Mouse (Mus musculus): ENCODE measurements around the gene Ttll7. TPM values are rescaled to one million over a fixed set of nuclear protein-coding genes. Genes with fewer than 3 reads are reported as not detected.
A peak's percentile ranks its signal among the peaks of the same experiment; 100 is the strongest.

The Ttll7 gene
- polyA plus RNA-seq, 1 experiment from 2014 or later = 0.51 TPM

DNA sequence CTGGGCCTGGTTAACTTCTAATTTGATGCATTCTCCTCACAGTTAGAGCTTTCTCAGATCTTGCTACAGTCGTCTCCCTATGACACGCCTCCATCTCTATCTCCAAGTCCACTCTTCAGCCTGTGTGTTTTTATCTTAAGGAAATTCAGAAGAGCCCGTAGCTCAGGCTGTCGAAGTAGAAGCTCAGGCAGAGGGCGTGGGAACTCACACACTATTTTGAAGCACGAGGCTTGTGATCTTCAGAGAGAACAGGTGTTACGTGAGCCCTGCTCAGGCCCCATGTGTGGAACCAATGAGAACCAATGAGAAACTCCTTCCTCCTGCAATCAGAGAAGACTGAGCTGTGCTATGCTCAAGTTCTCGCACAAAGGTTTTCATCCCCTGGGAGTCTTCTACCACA, 65.7 kb downstream of the Ttll7 start:
- no peaks in the 10 kb centered on the region for H3K36me3 ChIP-seq
- no peak overlapping the region for H3K27ac ChIP-seq
- H3K4me1 ChIP-seq = no peaks in the 10 kb centered on the region
- no peaks in the 10 kb centered on the region for H3K27me3 ChIP-seq (replicated peaks)
- ATAC-seq = no peak
- WGBS (ENCODE audit: insufficient replicate concordance) = 44% methylated on average over 8 of the region's 8 CpGs
- no peaks in the 10 kb centered on the region for H3K9me3 ChIP-seq (replicated peaks)
- H3K4me3 ChIP-seq = no peak overlapping the region
- H3K4me2 ChIP-seq = no peak overlapping the region
- no peak overlapping the region for H3K9ac ChIP-seq

DNA sequence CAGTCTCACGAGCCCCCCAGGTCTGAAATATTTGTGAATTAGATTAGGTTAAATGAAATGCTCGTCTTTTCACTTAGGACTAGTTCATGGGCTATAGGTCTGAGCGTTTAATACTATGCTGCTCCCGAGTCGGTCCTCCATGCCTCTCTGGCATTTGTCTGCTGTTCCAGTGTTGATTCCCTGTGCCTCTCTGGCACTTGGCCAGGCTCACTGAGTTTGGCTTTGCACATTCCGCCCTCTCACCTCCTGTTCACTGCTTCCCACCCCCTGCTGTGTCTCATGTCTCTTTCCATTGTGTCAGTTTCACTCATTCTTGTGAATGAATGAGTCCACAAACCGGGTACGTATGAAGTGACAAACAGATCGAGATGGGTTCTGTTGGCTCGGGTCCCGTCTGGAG, 66.2 kb downstream of the Ttll7 start:
- Histone ChIP-seq H3K9me3 (replicated peaks) (no peaks in the 10 kb centered on the region), H3K4me3 (no peak overlapping the region), H3K27ac (no peak overlapping the region), H3K27me3 (replicated peaks) (no peaks in the 10 kb centered on the region), H3K4me1 (no peaks in the 10 kb centered on the region), H3K4me2 (no peak overlapping the region), H3K36me3 (no peaks in the 10 kb centered on the region), H3K9ac (no peak overlapping the region)
- 71% methylated on average over 11 of the region's 11 CpGs for WGBS (ENCODE audit: insufficient replicate concordance)
- no peak for ATAC-seq

DNA sequence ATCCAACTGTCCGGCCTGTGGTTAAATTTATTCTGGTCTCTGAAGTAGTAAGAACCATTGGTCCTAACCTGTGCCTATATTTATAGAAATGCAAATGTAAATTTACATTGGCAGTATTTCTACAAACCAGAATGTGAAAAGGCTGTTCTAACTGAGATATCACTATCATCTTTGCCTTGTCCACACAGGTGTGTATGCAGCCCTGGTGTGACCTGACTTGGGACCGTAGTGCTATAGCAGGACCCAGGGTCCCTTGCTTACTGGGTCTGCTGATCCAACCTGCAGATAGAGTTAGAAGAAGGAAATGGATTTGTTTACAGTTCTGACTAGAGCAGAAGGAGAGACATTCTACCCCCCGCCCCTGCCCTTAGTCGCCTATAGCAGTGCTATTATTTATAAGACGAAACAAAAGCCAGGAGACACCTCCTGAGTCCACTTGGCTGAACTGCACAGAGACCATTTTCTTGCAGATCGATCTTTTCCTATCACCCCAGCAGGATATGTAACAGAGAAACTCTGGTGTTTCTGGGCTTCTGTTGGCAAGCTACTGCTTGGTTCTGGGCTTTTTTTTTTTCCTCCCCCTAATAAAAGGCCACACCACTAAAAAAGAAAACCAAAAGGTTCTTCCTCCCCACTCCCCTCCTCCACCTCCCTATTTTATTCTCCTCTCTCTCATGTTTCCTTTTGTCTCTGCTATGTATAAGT, 75.3 kb downstream of the Ttll7 start:
- no peak overlapping the region for H3K27ac ChIP-seq
- no peaks in the 10 kb centered on the region for H3K36me3 ChIP-seq
- H3K4me2 ChIP-seq = no peak overlapping the region
- no peaks in the 10 kb centered on the region for H3K4me1 ChIP-seq
- H3K9ac ChIP-seq = no peak overlapping the region
- WGBS (ENCODE audit: insufficient replicate concordance) = 75% methylated on average over 6 of the region's 6 CpGs
- no peak overlapping the region for H3K4me3 ChIP-seq
- H3K9me3 ChIP-seq (replicated peaks) = no peaks in the 10 kb centered on the region
- no peaks in the 10 kb centered on the region for H3K27me3 ChIP-seq (replicated peaks)
- no peak for ATAC-seq

DNA sequence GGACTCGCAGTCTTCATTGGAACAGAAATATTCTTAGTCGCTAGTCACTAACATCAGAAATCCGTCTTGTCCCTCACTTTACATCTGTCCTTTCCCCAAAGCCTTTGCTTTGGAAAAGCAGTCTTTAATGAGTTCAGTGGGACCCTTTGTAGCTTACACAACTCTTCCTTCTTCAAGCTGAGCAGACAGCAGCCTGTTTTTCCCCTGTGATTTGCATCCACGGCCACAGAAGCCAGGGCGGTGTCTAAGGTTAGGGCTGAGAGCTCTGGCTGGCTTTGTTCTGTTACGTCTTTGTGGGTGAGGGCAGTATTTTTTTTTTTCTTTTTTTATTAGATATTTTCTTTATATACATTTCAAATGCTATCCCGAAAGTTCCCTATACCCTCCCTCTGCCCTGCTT, 76.0 kb downstream of the Ttll7 start:
- WGBS (ENCODE audit: insufficient replicate concordance) = 75% methylated on average over 7 of the region's 7 CpGs
- Histone ChIP-seq H3K4me1 (no peaks in the 10 kb centered on the region), H3K27me3 (replicated peaks) (no peaks in the 10 kb centered on the region), H3K27ac (no peak overlapping the region), H3K9ac (no peak overlapping the region), H3K4me3 (no peak overlapping the region), H3K4me2 (no peak overlapping the region), H3K9me3 (replicated peaks) (no peaks in the 10 kb centered on the region), H3K36me3 (no peaks in the 10 kb centered on the region)
- no peak for ATAC-seq

DNA sequence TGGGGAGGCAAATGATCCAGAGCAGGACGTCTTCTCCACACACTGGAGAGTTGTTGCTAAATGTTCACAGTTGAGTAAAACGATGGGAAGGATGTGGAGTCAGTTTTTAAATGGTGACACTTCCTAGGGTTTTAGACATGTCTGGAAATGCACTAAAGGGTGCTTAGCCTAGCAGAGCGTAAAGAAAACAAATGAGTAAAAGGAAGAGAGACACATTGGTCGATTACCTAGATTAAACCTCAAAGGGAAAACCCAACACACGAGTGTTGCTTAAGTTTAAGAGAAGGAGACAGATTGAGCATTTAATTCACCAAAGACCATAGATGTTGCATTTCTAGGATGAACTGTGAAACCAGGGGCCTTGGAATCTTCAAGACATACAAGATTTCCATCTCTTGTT, 76.8 kb downstream of the Ttll7 start:
- no peaks in the 10 kb centered on the region for H3K9me3 ChIP-seq (replicated peaks)
- 57% methylated on average over 5 of the region's 5 CpGs for WGBS (ENCODE audit: insufficient replicate concordance)

DNA sequence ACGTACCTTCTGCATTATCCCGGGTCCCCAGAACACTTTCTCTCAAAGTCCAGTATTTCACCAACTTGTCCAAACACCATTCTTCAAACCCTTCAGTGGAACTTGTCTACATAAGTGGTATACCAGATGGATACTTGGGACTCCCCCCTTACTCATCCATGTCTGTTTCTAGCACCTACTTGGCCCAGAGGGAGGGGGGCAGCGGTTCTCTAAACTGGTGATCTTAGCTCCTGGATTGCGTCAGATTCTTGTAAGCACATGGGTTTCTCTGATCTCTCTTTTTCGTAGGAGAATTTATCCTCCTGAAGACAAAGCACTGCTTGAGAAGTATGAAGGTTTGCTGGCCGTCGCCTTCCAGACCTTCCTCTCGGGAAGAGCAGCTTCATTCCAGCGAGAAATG, 79.0 kb downstream of the Ttll7 start:
- Histone ChIP-seq H3K9ac (no peak overlapping the region), H3K4me1 (no peaks in the 10 kb centered on the region), H3K4me3 (no peak overlapping the region), H3K4me2 (no peak overlapping the region), H3K27ac (no peak overlapping the region), H3K9me3 (replicated peaks) (no peaks in the 10 kb centered on the region), H3K36me3 (no peaks in the 10 kb centered on the region), H3K27me3 (replicated peaks) (no peaks in the 10 kb centered on the region)
- WGBS (ENCODE audit: insufficient replicate concordance) = 78% methylated on average over 9 of the region's 9 CpGs
- ATAC-seq = no peak

More for the DNA sequence above, 76.8 kb downstream of the Ttll7 start:
- Histone ChIP-seq H3K4me2 (no peak overlapping the region), H3K27me3 (replicated peaks) (no peaks in the 10 kb centered on the region), H3K4me3 (no peak overlapping the region), H3K4me1 (no peaks in the 10 kb centered on the region), H3K27ac (no peak overlapping the region), H3K36me3 (no peaks in the 10 kb centered on the region), H3K9ac (no peak overlapping the region)
- no peak for ATAC-seq

DNA sequence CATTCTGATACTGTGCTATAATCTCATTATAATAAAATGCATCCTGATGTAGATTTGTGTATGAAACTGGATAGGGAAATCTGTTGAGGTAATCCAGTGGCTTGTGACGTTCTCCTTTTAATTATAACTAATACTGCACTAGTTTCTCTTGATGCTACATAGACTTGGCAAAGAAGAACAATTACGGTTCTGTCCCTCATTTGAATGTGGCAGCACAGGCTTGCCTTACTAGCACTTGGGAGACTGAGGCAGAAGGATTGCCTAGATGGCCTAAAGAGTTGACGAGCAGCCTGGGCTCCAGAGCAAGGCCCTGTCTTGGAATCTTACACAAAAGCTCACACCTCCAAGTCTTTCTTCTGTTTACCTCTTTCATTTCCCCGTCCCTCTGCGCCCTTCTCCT, 80.3 kb downstream of the Ttll7 start:
- H3K27me3 ChIP-seq (replicated peaks) = no peaks in the 10 kb centered on the region
- WGBS (ENCODE audit: insufficient replicate concordance) = 68% methylated on average over 5 of the region's 5 CpGs
- no peak overlapping the region for H3K9ac ChIP-seq
- no peak overlapping the region for H3K27ac ChIP-seq
- no peaks in the 10 kb centered on the region for H3K4me1 ChIP-seq
- H3K9me3 ChIP-seq (replicated peaks) = no peaks in the 10 kb centered on the region
- H3K4me2 ChIP-seq = no peak overlapping the region
- no peak overlapping the region for H3K4me3 ChIP-seq
- H3K36me3 ChIP-seq = no peaks in the 10 kb centered on the region
- ATAC-seq = no peak

DNA sequence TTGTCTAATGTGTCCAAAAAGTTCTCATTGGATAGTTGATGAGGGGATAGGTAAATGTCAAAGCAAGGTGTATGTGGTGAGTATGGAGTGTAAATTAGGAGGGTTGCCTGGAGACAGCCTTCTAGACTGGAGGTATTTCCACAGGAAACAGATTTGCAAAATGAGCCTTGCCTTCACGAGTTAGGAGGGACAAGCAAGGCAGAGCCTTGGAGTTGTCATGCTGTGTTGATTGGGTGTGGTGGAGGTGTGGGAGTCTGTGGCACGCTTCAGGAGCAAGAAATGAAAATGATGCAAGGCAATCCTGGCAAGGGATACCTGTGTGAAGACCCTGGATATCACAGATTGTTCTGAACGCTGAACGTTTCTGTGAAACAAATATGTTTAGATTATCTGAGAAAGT, 84.7 kb downstream of the Ttll7 start:
- no peaks in the 10 kb centered on the region for H3K4me1 ChIP-seq
- WGBS (ENCODE audit: insufficient replicate concordance) = 61% methylated on average over 4 of the region's 4 CpGs
- no peak overlapping the region for H3K9ac ChIP-seq
- no peak overlapping the region for H3K4me2 ChIP-seq
- H3K27ac ChIP-seq = no peak overlapping the region
- H3K36me3 ChIP-seq = no peaks in the 10 kb centered on the region
- ATAC-seq = no peak
- no peaks in the 10 kb centered on the region; the same call in 1 of the 2 replicates for H3K27me3 ChIP-seq (replicated peaks)
- no peaks in the 10 kb centered on the region for H3K9me3 ChIP-seq (replicated peaks)
- no peak overlapping the region for H3K4me3 ChIP-seq

DNA sequence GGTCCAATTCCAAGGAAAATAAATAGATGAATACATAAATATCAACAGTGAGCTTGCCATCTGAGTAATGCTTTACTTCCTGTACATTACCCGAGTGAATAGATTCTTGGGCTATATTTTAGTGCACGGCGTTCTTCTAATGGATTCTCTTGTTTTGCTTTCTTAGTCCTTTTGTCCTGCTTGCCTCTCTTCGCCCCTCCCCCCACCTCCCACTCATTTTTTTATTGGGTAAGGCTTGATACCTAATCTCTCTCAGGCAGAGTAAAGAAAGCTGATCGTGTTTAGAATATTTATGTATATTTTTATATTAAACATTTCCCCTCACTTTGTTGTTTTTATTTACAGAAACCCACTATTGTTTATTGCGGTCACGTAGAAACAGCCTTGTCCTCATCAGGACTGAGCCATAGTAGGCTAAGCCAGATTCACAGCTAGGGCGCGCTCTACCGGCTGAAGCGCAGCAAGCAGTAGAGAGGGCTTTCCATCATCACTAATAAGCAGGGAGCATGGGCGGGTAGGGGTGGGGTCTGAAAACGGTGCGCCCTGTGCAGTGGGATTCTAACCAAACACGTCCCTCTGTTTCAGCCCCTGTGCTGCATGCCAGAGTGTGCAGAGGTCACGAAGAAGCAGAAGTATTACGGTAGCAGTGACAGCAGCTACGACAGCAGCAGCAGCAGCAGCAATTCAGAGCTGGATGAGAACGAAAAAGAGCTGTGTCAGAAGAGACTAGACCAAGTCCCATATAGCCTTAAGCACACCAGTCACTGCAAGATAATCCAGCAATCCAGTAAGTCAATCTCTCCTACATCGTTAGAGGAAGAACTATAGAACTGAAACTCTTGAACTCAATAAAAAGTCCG, 87.5 kb downstream of the Ttll7 start:
- 27% methylated on average over 21 of the region's 21 CpGs for WGBS (ENCODE audit: insufficient replicate concordance)
- Histone ChIP-seq H3K4me1 (no peaks in the 10 kb centered on the region), H3K4me2 (no peak overlapping the region), H3K4me3 (no peak overlapping the region), H3K9ac (no peak overlapping the region), H3K27me3 (replicated peaks) (no peaks in the 10 kb centered on the region; the same call in 1 of the 2 replicates), H3K27ac (no peak overlapping the region), H3K36me3 (no peaks in the 10 kb centered on the region), H3K9me3 (replicated peaks) (no peaks in the 10 kb centered on the region)
- no peak for ATAC-seq

DNA sequence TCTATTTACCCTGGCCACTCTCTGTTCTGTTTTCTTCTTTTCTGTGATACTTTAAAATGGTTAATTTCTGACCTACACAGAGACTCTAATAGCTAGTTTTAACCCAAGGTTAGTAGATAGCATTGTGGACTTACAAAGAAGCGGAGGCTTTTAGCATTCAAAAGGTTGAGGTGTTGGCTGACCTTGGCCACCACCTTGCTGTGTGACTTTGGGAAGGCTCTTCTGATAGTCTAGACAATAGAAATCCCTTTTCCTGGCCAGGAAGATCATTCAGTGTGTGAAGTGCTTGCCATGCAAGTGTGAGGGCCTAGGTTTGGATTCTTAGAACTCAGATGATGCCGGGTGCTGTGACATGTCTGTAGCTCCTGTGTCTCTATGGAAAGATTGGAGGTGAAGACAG, 90.9 kb downstream of the Ttll7 start:
- no peak for ATAC-seq
- no peak overlapping the region for H3K27ac ChIP-seq
- WGBS (ENCODE audit: insufficient replicate concordance) = 71% methylated on average over 2 of the region's 2 CpGs
- no peaks in the 10 kb centered on the region for H3K4me1 ChIP-seq
- H3K4me2 ChIP-seq = no peak overlapping the region
- H3K27me3 ChIP-seq (replicated peaks) = no peaks in the 10 kb centered on the region; the same call in 1 of the 2 replicates
- no peak overlapping the region for H3K4me3 ChIP-seq
- no peaks in the 10 kb centered on the region for H3K9me3 ChIP-seq (replicated peaks)
- H3K9ac ChIP-seq = no peak overlapping the region
- H3K36me3 ChIP-seq = no peaks in the 10 kb centered on the region

DNA sequence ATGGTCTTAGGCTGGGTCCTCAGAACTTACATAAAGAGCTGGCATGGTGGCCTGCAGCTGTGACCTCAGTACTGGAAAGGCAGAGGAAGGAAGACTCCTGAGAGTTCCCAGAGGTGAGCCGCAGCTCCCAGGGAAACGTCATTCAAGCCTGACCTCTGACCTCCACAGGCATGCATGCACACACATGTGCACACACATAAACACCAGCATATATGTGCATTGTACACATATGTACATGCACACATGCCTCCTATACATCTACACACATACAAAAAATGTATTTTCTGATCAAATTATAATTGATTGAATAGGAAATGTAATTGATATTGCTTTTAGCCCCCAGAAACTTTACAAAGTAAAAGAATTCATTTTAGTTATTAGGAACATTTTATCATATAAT, 93.2 kb downstream of the Ttll7 start:
- no peak overlapping the region for H3K9ac ChIP-seq
- WGBS (ENCODE audit: insufficient replicate concordance) = 33% methylated on average over 2 of the region's 2 CpGs
- H3K4me1 ChIP-seq = no peaks in the 10 kb centered on the region
- no peaks in the 10 kb centered on the region; the same call in 1 of the 2 replicates for H3K27me3 ChIP-seq (replicated peaks)
- H3K4me2 ChIP-seq = no peak overlapping the region
- H3K4me3 ChIP-seq = no peak overlapping the region
- no peaks in the 10 kb centered on the region for H3K36me3 ChIP-seq
- no peak for ATAC-seq
- H3K9me3 ChIP-seq (replicated peaks) = no peaks in the 10 kb centered on the region
- no peak overlapping the region for H3K27ac ChIP-seq

DNA sequence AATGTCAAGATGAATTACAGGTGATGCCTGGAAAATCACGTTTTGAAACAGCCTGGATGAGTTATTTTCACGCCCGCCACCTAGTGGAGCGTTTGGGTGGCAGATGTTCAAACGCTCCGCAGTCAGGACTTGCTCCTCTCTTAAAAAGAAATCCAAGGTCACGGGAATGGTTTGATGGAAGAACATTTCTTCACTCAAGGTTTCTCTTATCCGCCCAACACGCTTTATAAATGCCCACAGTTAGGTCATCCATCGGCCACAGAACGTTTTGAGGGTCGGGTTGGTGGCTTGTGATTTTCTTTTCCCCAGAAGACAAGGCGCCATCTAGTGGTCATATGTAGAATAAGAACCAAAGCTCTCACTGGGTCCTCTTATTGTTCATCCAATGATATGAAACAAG, 93.7 kb downstream of the Ttll7 start:
- Histone ChIP-seq H3K27me3 (replicated peaks) (no peaks in the 10 kb centered on the region; the same call in 1 of the 2 replicates), H3K27ac (no peak overlapping the region), H3K4me3 (peak overlapping the region; percentile 41), H3K4me2 (peak overlapping the region; percentile 64), H3K36me3 (no peaks in the 10 kb centered on the region), H3K4me1 (no peaks in the 10 kb centered on the region), H3K9me3 (replicated peaks) (no peaks in the 10 kb centered on the region), H3K9ac (no peak overlapping the region)
- under 1% methylated on average over 13 of the region's 13 CpGs for WGBS (ENCODE audit: insufficient replicate concordance)
- ATAC-seq = no peak
